8 mouse cellular contexts compared by ENCODE assay signal in the genomic region with DNA sequence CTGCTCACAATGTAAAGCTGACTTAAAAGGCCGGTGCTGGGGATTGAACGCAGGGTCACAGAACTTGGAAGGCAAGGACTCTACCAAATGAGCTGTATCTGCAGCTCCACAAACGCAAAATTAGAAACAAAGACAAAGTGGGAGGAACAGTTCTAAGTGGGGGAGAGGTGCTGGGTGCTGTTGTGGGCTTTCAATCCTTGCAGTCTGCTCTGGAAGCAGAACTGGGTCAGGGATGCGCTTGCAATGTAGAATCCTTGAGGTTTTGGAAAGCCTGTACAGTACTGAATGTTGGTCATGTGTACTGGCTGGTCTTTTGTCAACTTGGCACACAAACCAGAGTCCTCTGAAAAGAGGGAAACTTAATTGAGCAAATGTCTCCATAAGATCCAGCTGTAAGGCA. TPM values are rescaled to one million over a fixed set of nuclear protein-coding genes. Genes with fewer than 3 reads are reported as not detected.
DNase-seq lines count a peak whose midpoint lies in the region; ATAC-seq lines count a peak whose summit lies in the region.

No protein-coding gene starts in this region.

- H3K4me2 ChIP-seq in kidney, embryonic 14.5 days (replicated peaks; ENCODE audit: low read depth, low read length), result peak overlapping the region; percentile 67
- peak overlapping the region; percentile 90 for H3K4me2 ChIP-seq in liver, embryonic 13.5 days

- H3K27ac ChIP-seq in kidney, embryonic 14.5 days (ENCODE audit: low read depth, low read length), result no peak overlapping the region
- peak overlapping the region; percentile 96; the same call in 1 of the 2 replicates for H3K27ac ChIP-seq in liver, embryonic 13.5 days

- no peaks in the 10 kb centered on the region for H3K9me3 ChIP-seq in kidney, embryonic 14.5 days (ENCODE audit: control insufficient read depth, low read length)
- no peaks in the 10 kb centered on the region for H3K9me3 ChIP-seq in erythroblast, embryonic 14.5 days (ENCODE audit: control insufficient read depth, low read length)
- no peaks in the 10 kb centered on the region for H3K9me3 ChIP-seq in liver, embryonic 13.5 days (replicated peaks)

- 10% methylated on average over 4 of the region's 4 CpGs for WGBS in kidney, embryonic 14.5 days
- WGBS in liver, embryonic 13.5 days (ENCODE audit: insufficient replicate concordance), result 12% methylated on average over 4 of the region's 4 CpGs

- peaks cover 15% of the 10 kb centered on the region; the same call in 1 of the 2 replicates for H3K4me1 ChIP-seq in kidney, embryonic 14.5 days (ENCODE audit: control insufficient read depth, insufficient read depth, low read length)
- peaks cover 44% of the 10 kb centered on the region for H3K4me1 ChIP-seq in erythroblast, embryonic 14.5 days (ENCODE audit: control insufficient read depth)
- H3K4me1 ChIP-seq in liver, embryonic 13.5 days (replicated peaks), result peaks cover 37% of the 10 kb centered on the region

- peaks cover 16% of the 10 kb centered on the region for H3K36me3 ChIP-seq in kidney, embryonic 14.5 days (ENCODE audit: control insufficient read depth, insufficient read depth, low read length)
- peaks cover 40% of the 10 kb centered on the region for H3K36me3 ChIP-seq in erythroblast, embryonic 14.5 days (ENCODE audit: control insufficient read depth)
- H3K36me3 ChIP-seq in liver, embryonic 13.5 days, result peaks cover 29% of the 10 kb centered on the region

- peak overlapping the region; percentile 98 for H3K9ac ChIP-seq in kidney, embryonic 14.5 days (ENCODE audit: low read depth, low read length)
- peak overlapping the region; percentile 99 for H3K9ac ChIP-seq in liver, embryonic 13.5 days

- no peak for ATAC-seq in kidney, embryonic 14.5 days (ENCODE audit: low FRiP score, low TSS enrichment)
- ATAC-seq in liver, embryonic 13.5 days (ENCODE audit: low read depth), result no peak

- no peak for DNase-seq in kidney, postnatal 4 days
- DNase-seq in MEL-GATA-1-ER (ENCODE audit: extremely low read depth, low read depth), result peak; percentile 7
- DNase-seq in liver, embryonic 13.5 days, result no peak
- DNase-seq in MN1 (ENCODE audit: low spot score), result no peak
- no peak for DNase-seq in cerebellum, adult 9-11 months
- no peak for DNase-seq in spleen, postnatal 10 days (ENCODE audit: low spot score in 2 of 2)

- no peaks in the 10 kb centered on the region for H3K27me3 ChIP-seq in kidney, embryonic 14.5 days (ENCODE audit: control insufficient read depth, insufficient read depth, low read length)
- no peaks in the 10 kb centered on the region for H3K27me3 ChIP-seq in erythroblast, embryonic 14.5 days (ENCODE audit: control insufficient read depth)
- H3K27me3 ChIP-seq in liver, embryonic 13.5 days, result no peaks in the 10 kb centered on the region

- H3K4me3 ChIP-seq in kidney, embryonic 14.5 days (ENCODE audit: low read length), result peak overlapping the region; percentile 97
- peak overlapping the region; percentile 91 for H3K4me3 ChIP-seq in erythroblast, embryonic 14.5 days (replicated peaks)
- peak overlapping the region; percentile 99 for H3K4me3 ChIP-seq in liver, embryonic 13.5 days (replicated peaks)

RNA-seq across cellular contexts. Expression of gene Gm28043, which starts 0.9 kb away (rescaled TPM):
- 2.2 and 2.3 TPM in 2 replicates for polyA plus RNA-seq in kidney, embryonic 14.5 days (2014; fragmentation: Nextera tagmentation; extraction: Ambion mirVana)
- 0.01 and 0.05 TPM in 2 replicates for polyA plus RNA-seq in erythroblast, embryonic 14.5 days (2012)
- 0.98 and 1.3 TPM in 2 replicates for polyA plus RNA-seq in liver, embryonic 13.5 days (2015; fragmentation: Nextera tagmentation; extraction: Ambion mirVana)

RNA-seq across cellular contexts. Expression of gene Rnf8, which starts 1.0 kb away (rescaled TPM):
- polyA plus RNA-seq in kidney, embryonic 14.5 days (2014; fragmentation: Nextera tagmentation; extraction: Ambion mirVana), result 74.6 and 87.2 TPM in 2 replicates
- 2.8 and 3.6 TPM in 2 replicates for polyA plus RNA-seq in erythroblast, embryonic 14.5 days (2012)
- 43.6 and 46.0 TPM in 2 replicates for polyA plus RNA-seq in liver, embryonic 13.5 days (2015; fragmentation: Nextera tagmentation; extraction: Ambion mirVana)

RNA-seq across cellular contexts. Expression of gene Cmtr1, which starts 44.8 kb away (rescaled TPM):
- polyA plus RNA-seq in kidney, embryonic 14.5 days (2014; fragmentation: Nextera tagmentation; extraction: Ambion mirVana), result 102 and 111 TPM in 2 replicates
- polyA plus RNA-seq in erythroblast, embryonic 14.5 days (2012), result 3.9 and 4.5 TPM in 2 replicates
- polyA plus RNA-seq in liver, embryonic 13.5 days (2015; fragmentation: Nextera tagmentation; extraction: Ambion mirVana), result 77.2 and 91.4 TPM in 2 replicates

Comparison
In these comparisons a context has a peak if more than half of its experiments do, and no peak if none do; other contexts are left out.
1. RNA of gene Cmtr1, which starts 44.8 kb away (polyA plus RNA-seq): 102 to 111 TPM in kidney, embryonic 14.5 days and 77.2 to 91.4 TPM in liver, embryonic 13.5 days; 3.9 to 4.5 TPM in erythroblast, embryonic 14.5 days; every median in the first group is over 10 times any median in the second.
2. Peak in every context shown above with its lines, with median percentiles within 50 percentile points of each other: H3K4me3 ChIP-seq.